Mouse (Mus musculus) ES-Bruce4 (cell line): ENCODE data around the gene Tbata.

ENCODE experiments used
- CTCF ChIP-seq: IDR thresholded peaks from one replicate; pipeline ENCODE4 v1.8.1; 2011; ENCODE audit warnings: low read depth, low read length
- EP300 ChIP-seq: IDR thresholded peaks from 2 replicates; pipeline ENCODE4 v1.6.1; 2011; ENCODE audit warnings: low read depth, low read length; ENCODE audit not compliant: insufficient read depth

- no peak for TF ChIP-seq CTCF
- TF ChIP-seq EP300, result no peak
Observed at GRCm38 (mm10) chr10:61195216-61195615, 23.5 kb downstream of the Tbata start.
